Mouse (Mus musculus): ENCODE results near the gene Krtap11-1. TPM values are rescaled to one million over a fixed set of nuclear protein-coding genes. Genes with fewer than 3 reads are reported as not detected.

Gene Krtap11-1
- polyA plus RNA-seq, 1 experiment from 2014 or later, result not detected

GRCm38 (mm10) chr16:89520555-89520954, 50.4 kb downstream of the Krtap11-1 start:
- H3K4me3 ChIP-seq (replicated peaks; ENCODE audit: low read depth, low read length), result no peak overlapping the region
- H3K27ac ChIP-seq, result no peak overlapping the region
- no peaks in the 10 kb centered on the region for H3K9me3 ChIP-seq (replicated peaks; ENCODE audit: low read length)
- no peaks in the 10 kb centered on the region for H3K27me3 ChIP-seq (ENCODE audit: insufficient read depth, low read length)
- 94% methylated on average over 2 of the region's 2 CpGs for WGBS
- no peaks in the 10 kb centered on the region for H3K36me3 ChIP-seq (ENCODE audit: insufficient read depth, low read length)
- TF ChIP-seq CTCF (IDR thresholded peaks at IDR 0.05; ENCODE audit: low read depth), result no peak
- H3K9ac ChIP-seq (ENCODE audit: low read depth, low read length), result no peak overlapping the region
- no peak overlapping the region for H3K4me2 ChIP-seq (ENCODE audit: low read length)
- ATAC-seq (replicated peaks; ENCODE audit: low FRiP score, low read depth), result no peak
- no peak for DNase-seq (ENCODE audit: low spot score)
- no peaks in the 10 kb centered on the region for H3K4me1 ChIP-seq (replicated peaks; ENCODE audit: insufficient read depth, low read length)

Other genes starting within 250 kb of the Krtap11-1 start
- not detected in 2 replicates for gene Krtap21-1, start 167.3 kb downstream of the Krtap11-1 start, polyA plus RNA-seq (2015; fragmentation: Nextera tagmentation; extraction: Ambion mirVana)
- gene Krtap6-2, start 151.1 kb downstream of the Krtap11-1 start, polyA plus RNA-seq (2015; fragmentation: Nextera tagmentation; extraction: Ambion mirVana), result not detected in 2 replicates
- not detected in 2 replicates for gene Krtap8-1, start 83.2 kb downstream of the Krtap11-1 start, polyA plus RNA-seq (2015; fragmentation: Nextera tagmentation; extraction: Ambion mirVana)
- gene Krtap7-1, start 62.9 kb downstream of the Krtap11-1 start, polyA plus RNA-seq (2015; fragmentation: Nextera tagmentation; extraction: Ambion mirVana), result not detected in 2 replicates